Mouse (Mus musculus): ENCODE measurements around the gene Brk1. TPM values are rescaled to one million over a fixed set of nuclear protein-coding genes. Genes with fewer than 3 reads are reported as not detected.

Brk1 gene
- total RNA-seq, 1 experiment from 2014 or later, result 147 TPM

DNA sequence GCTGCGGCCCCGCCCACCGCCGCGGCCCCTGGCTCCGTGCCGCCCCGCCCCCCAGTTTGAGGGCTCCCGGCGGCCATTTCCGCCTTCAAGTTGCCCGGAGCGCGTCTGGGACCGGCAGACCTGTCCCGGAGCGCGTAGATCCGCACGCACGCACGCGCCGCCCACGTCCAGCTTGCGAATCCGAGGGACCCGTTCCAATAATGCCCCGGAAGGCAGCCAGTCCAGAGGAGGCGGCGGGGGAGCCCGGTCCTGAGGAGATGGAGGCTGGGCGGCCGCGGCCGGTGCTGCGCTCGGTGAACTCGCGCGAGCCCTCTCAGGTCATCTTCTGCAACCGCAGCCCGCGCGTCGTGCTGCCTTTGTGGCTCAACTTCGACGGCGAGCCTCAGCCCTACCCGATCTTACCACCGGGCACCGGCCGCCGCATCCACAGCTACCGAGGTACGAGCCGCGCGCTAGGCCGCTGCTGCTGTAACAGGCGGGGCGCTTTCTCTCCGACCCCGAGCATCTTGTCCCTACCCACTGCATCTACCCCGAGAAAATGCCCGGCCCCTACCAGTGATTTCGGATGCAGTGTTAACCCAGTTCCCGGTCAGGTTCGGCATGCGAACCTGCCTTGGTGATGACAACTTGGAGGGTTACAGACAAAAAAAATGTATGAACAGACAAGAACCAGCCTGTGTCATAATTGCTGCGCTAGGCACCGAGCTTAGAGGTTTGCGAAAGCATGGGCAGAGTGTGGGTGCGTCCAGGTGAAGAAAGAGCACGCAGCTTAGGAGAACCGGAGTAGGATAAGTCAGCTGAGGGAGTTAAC lies 19.6 kb downstream of the Brk1 start, which contains the start of gene Vhl:
Gene Vhl (plus strand): TSS at position 19 of the 811 bp plus-strand sequence.
- DNase-seq, result peak; percentile 93

DNA sequence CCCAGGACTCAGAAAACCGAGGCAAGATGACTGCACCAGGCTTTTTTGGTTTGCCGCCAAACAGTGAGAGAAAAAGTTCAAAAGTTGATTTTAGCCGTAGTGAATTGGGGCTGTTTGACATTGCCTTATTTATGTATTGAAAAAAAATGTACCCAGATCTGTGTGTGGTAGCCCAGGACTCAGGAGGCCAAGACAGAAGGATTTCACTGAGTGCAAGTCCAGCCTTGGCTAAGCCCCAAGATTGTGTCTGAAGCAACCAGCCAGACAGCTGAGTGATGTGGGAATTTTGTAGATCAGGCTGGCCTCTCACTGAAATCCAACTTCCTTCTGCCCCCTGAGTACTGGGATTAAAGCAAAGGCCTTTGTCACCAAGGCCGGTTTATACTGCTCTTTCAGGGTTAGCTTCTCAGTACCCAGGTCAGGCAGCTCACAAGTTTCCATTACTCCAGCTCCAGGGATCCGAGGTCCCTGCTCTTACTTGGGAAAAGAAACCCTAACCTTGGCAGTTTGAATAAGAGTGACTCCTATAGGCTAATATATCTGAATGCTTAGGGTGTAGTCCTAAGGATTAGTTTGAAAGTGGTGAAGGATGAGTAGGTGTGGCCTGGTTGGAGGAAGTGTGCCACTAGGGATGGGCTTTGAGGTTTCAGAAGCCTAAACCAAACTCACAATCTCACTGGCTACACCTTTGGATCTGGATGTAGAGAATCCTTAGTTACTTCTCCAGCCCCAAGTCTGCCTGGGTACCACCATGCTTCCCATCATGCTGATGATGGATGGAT lies 20.6 kb downstream of the Brk1 start:
- DNase-seq, result peak; percentile 54

DNA sequence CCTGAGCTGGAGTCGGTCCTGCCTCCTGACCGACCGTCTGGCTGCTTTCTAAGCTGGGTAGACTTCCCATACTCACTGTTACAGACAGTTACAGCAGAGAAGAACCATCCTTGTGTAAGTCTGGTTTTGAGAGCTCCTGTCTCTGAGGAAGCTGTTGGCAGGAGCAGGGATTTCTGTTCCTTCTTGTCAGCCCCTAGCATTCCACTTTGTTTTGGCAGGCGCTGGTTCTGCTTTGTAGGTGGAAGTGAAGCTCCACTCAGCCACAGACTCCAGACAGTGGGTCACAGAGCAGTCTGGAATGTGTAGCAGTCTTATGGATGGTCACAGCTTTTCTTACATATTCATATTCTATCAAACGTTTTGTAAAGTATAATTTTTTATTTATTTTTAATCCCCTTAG lies 25.8 kb downstream of the Brk1 start:
- no peak for DNase-seq

DNA sequence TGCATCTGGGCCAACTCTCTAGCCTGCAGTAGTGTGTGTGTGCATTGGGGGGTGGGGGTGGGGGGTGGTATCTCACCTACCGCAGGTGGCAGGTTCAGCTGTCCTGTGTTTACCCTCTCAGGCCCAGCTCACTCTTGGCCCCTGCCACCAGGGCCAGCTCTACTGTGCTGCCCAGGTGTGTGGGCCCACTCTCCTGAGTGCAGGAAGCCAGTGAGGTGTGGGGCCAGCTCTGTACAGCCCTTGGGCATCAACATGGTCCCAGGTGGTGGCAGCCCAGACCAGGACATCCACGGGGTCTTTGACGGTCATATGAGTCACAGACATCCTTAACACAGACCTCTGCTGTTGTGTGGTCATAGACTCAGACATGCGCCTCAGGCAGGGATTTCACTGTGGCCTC lies 28.3 kb downstream of the Brk1 start:
- no peak for DNase-seq

DNA sequence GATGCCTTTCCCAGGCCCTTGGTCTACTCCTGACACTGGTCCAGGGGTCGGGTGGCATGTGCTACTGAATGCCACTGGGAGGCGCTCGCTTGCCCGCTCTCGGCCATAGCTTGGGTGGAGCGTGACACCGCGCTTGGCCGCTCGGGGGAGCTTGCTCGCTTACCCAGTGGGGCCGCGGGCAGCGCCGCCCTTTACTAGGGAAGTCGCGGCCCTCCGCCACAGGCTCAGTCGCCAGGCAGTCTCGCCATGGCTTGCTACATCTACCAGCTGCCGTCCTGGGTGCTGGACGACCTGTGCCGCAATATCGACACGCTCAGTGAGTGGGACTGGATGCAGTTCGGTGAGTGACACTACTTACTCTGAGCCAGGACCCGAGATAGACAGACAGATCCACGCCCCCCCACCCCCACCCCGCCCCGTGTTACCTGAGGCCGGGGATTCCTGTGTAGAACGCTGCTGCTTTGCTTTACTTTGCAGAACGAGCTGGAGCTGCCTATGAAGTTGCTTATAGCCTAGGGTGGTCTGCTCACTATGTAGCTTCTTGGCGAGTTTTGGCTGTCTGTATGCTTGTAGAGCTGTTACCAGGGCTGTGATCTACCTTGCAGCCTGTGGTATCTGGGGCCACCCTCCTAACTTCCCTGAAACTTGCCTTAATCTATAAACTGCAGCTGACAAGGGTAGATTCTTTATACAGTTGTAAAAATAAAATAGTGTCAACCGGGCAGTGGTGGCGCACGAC lies 33.9 kb downstream of the Brk1 start, which contains the start of gene Irak2:
Gene Irak2 (plus strand): TSS at position 166 of the 739 bp plus-strand sequence.
- DNase-seq, result peak; percentile 98

DNA sequence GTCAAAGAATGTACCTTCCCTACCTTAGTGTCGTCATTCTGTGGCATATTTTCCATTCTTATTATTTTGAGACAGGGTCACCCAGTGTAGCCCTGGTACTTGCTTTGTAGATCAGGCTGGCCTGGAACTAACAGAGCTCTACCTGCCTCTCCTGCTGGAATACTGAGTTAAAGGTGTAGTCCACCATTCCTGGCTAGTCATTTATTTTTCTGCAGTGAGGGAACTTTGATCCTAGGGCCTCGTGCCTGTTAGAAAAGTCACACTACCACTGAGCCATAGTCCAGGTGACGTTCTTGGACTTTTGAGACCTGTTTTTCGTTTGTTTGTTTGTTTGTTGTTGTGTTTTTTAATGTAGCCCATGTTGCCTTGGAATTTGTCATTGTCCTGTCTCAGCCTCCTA lies 34.6 kb downstream of the Brk1 start:
- DNase-seq, result no peak

DNA sequence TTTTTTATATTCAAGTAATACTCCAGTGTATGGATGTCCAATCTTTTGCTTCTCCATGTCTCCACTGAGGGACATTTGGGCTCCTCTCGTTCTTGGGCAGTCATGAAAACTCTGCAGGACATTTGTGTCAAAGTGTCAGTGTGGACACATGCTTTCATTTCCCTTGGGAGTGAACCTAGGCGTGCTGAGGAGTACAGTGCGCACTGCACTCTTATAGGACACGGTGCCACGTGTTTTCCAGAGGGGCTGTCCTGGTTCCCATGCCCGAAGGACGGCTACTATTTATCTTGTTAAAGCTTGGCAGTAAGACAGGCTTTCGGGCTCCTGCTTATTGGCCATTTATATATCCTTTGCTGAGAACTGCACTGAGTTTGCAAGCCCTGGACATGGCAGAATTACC lies 38.0 kb downstream of the Brk1 start:
- peak; percentile 45 for DNase-seq

DNA sequence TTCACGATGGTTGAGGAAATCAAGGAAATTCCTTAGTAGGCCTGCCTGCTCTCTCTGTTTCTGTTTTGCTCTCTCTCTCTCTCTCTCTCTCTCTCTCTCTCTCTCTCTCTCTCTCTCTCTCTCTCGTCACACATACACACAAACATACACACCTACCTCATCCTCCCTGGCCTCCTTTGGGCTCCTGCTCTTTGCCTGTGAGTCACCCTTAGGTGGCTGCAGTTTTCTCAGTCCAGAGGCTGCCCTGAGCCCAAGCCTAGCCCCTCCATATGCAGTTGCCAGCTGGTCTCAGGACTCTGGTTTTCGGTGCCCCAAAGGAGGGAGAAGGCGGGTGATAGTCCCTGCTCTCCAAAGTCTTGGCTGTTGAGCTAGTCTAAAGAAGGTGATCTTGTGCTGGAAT lies 38.4 kb downstream of the Brk1 start:
- no peak for DNase-seq

DNA sequence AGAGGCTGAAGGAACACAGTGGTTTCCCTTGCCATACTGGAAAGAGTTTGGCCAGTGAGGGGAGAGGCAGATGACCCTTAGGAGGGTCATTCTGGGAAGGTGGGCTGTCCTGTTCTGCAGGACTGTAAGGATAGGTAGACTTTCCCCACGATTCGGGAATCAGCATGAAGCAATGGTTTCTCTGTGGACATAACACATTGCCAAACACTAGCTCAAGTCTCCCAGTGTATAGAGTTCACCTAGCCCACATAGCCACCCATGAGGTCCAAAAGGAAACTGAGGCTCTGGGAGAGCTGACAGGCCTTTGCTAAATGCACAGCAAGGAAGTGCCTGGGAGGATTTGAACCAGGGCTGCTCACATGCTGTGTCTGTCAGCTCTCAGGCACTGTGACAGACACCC lies 39.4 kb downstream of the Brk1 start:
- DNase-seq, result no peak

DNA sequence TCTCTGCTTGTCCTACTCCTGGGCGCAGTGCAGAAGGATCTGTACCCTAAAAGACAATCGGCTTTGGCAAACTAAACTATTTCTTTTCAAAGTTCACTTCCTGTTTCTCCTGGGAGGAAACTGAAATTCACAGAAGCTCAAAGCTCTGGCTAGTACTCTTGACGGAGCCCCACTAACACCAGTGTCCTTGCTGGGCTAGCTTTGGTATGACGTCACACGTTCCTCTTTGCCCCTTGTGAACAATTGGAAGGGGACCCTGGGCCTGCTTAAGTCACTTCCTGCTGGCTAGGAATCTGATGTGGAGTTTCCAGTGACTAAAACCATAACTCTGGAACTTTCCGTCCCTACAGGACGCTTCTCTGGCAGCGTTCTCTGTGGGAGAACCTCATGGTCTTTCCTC lies 40.2 kb downstream of the Brk1 start:
- DNase-seq, result peak; percentile 59

DNA sequence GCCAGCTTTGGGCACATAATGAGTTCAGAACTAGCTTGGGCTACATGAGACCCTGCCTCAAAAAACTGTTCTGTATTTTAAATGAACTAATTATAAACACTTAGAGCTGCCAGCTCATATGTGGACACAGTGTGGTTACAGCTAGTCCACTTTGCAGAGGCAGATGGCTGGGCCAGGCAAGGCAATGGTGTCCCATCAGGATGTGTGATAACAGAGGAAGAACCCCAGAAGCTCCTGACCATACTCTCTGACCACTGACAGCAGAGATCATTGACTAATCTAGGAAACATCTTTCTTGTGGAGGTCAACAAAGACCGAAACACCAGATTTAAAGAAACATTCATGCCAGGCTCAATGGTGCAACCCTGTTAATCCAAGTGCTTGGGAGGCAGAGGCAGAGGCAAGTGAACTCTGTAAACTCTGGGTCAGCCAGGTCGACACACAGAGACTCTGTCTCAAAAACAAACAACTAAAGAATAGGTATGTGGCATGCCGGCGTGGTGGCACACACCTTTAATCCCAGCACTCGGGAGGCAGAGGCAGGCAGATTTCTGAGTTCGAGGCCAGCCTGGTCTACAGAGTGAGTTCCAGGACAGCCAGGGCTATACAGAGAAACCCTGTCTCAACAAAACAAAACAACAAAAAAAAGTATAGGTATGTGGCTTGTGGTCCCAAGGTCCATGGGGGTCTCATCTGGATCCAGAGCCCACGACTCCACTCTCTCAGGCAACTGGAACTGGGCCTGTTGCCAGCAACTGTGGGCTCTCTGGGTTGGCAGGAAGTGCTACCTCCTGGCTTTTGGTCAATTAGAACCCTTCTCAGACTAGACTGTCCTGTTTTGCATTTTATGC lies 45.0 kb downstream of the Brk1 start:
- no peak for DNase-seq

DNA sequence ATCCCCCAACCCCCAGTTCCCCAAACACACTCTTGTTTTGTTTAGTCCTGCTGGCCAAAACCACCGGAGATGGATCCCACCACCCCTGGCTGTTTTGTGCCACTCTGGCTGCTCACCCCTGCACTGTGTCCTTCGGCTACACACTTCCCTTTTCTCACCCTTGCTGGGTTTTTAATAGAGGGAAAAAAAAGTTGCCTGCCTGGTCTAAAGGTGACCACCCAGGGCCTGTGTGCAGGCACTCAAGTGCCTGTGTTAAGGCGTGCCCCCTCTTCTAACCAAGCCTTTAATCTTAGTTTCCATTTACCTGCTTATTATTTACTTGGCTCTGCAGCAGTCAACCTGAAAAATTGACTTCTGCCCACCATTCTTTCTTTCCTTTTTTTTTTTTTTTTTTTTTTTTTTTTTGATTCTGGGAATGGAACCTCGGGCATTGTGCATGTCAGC lies 45.6 kb downstream of the Brk1 start:
- no peak for DNase-seq

DNA sequence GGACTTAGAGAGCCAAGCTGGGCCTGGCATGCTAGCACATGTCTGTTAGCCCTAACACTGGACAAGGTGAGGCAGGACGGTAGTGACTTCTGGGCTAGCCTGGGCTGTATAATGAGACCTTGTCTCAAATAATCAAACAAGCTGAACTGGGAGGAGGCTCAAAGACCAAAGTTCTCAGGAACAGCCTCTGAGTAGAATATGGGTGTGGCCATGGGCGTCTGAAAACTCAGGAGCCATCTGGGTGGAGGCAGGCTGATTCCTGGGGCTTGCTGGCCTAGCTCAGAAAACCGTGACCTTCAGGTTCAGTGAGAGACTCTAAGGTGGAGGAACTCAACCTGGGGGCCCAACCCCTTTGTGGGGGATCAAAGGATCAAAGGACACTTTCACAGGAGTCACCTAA lies 47.1 kb downstream of the Brk1 start:
- DNase-seq, result no peak

DNA sequence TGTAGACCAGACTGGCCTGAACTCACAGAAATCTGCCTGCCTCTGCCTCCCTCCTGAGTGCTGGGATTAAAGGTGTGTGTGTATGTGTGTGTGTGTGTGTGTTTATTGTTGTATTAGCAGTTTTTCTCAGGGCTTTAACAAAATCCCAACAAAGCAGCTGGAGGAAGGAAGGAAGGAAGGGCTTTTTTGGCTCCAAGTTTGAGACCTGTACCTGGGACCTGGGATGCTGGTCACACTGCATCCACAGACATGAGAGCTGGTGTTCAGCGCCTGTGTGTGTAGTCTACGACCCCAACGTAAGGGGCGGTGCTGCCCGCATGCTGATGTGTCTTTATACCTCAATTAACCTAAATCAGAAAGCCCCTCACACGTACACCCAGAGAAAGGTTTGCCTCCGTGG lies 49.0 kb downstream of the Brk1 start:
- DNase-seq, result no peak

DNA sequence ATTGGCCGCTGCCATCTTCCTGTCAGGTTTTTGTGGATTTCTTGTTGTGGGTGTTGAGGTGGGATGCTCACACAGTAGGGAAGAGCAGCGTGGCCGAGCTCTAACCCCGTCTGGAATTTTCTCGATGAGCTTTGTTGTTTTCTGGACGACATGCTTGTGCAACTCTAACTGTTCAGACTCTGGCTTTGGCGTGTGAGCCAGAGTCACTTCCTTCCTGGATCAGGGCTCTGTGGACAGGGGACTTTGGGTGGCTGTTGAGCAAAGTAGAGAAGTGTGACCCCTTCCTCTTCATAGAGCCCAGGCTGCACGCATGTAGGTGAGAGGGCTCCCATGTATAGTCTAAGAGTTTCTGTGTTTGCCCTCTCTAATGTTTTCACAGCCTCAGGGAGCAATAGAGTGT lies 49.5 kb downstream of the Brk1 start:
- DNase-seq, result no peak

DNA sequence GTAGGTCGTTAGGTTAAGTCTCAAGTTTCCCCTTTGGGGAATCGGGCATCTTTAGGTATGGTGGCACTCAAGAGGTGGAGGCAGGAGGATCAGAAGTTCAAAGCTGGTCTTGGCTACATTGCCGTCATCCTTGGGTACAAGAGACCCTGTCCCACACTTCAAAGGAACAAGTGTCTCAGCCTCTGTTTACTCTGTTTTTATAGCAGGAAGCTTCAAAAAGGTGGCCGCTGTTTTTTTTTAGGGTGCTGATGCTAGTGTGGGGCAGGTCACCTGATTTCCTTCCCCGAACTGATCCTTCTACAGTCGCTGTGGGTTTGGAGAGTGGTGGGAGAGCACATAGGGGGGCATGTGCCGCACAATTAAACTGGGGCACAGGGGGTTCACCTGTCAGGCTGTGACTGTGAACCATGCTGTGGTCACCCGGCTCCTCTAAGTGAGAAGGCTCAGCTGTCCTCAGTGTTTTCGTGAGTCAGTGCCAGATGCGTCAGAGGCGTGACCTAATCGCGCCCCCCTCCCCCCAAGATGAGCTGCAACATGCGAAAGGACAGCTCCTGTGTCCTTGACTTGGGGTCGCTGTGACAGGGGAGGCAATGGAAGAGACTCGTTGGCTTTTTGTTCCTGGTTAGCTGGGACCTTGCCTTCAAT lies 50.3 kb downstream of the Brk1 start:
- peak; percentile 90 for DNase-seq

DNA sequence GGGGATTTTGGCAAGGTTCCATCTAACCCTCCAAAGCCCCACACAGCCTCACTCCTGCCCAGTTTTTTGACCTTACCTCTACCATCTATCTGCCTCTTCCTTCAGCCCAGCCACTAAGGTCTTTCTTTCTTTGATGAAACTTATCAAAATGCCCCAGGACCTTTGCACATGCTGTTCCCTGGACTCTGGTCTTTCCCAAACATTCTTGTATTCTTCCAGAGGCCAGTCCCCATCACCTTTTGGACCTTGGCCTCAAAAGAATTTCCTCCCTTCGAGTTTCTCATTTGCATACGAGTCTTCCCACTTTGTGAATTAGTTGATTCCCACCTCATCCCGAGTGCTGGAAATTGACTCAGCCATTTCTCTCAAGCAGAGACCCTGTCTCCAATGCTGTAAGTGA lies 50.9 kb downstream of the Brk1 start:
- DNase-seq, result no peak

DNA sequence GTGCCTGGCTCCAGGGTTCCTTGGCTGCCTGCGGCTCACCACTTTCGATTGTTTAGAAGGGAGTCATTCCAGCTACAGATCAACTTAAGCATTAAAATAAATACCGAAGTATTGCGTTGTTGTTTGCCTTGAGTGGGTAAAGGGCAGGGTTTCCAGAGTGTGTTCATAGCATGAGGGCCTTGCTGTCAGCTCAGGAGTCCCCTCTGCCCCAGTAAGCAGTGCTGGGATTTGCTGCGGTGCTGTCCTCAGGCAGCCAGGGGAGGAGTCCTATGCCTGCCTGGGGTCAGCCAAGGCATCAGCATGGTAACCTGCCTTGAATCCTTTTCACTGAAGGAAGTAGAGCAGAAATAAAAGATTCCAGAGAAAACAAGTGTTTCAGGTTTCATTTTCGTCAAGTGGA lies 52.3 kb downstream of the Brk1 start:
- DNase-seq, result peak; percentile 61

DNA sequence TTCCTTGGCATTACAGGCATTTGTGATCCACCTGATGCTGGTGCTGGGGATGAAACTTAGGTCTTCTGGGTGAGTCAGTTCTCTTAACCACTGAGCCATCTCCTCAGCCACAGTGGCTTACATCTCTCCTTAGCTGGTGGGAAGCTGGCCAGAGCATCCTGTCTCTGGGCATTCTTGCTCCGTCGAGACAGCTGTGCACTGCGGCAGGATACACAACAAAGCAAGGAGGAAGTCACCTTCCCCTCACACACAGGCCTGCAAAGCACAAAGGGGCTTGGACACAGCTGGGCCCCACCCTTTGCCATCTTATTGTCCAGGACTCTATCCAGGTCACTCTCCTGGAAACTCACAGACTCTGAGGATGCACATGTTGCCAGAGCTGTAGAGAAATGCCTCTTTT lies 53.7 kb downstream of the Brk1 start:
- DNase-seq, result peak; percentile 52

DNA sequence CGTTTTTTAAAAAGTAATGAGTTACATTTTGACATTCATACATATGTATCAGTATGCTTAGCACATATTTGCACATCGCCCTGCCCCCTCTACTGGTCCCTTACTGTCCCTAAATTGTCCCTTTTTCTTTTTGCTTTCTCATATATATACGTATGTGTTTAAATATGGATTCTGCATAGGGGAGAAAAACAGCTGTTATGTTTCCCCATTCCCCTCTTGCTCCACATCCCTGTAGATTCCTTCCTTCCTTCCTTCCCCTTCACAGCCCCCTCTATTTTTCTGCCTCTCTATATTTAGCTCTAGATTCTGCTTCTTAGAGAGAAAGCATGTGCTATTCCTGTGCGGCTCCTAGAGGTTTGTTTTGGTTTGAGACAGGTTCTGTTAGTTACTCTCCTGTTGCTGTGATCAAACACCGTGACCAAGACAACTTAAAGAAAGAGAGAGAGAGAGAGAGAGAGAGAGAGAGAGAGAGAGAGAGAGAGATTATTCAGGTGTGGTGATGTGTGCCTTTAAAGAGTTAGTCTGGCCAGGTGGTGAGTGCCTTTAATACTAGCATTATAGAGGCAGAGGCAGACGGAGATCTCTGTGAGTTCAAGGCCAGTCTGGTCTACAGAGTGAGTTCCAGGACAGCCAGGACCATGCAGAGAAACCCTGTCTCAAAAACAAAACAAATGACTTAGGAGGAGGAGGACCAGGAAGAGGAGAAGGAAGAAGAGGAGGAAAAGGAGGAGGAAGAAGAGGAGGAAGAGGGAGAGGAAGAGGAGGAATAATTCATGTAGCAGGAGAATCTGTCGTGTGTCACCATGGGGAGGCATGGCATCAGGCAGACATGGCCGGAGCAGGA lies 55.3 kb downstream of the Brk1 start:
- DNase-seq, result no peak
